Comparison of ENCODE assay signal across 8 mouse cellular contexts in genomic region chr16:22266384-22266783, GRCm38 (mm10). TPM values are rescaled to one million over a fixed set of nuclear protein-coding genes. Genes with fewer than 3 reads are reported as not detected.
DNase-seq lines count a peak whose midpoint lies in the region; ATAC-seq and TF ChIP-seq lines count a peak whose summit lies in the region.

No protein-coding gene starts in this region.

- no peak for TF ChIP-seq EP300 in heart, postnatal 0 days (IDR thresholded peaks at IDR 0.05; ENCODE audit: low read depth)

- WGBS in heart, embryonic 11.5 days (ENCODE audit: insufficient replicate concordance): 41% methylated on average over 8 of the region's 8 CpGs
- WGBS in heart, postnatal 0 days: 41% methylated on average over 8 of the region's 8 CpGs
- 45% methylated on average over 8 of the region's 8 CpGs for WGBS in midbrain, embryonic 11.5 days

- H3K4me3 ChIP-seq in heart, embryonic 11.5 days (ENCODE audit: low read depth, low read length): peak overlapping the region; percentile 98
- peak overlapping the region; percentile 87 to 97 for H3K4me3 ChIP-seq in ES-E14 (ENCODE audit: insufficient read depth in 1 of 2, low read depth in 1 of 2, low read length in 2 of 2, poor library complexity in 1 of 2, severe bottlenecking in 1 of 2)
- peak overlapping the region; percentile 96 for H3K4me3 ChIP-seq in heart, postnatal 0 days (ENCODE audit: low read depth, low read length)
- peak overlapping the region; percentile 97 for H3K4me3 ChIP-seq in midbrain, embryonic 11.5 days (ENCODE audit: low read depth, low read length)

- no peaks in the 10 kb centered on the region for H3K9me3 ChIP-seq in heart, embryonic 11.5 days (replicated peaks; ENCODE audit: control insufficient read depth, low read length)
- no peaks in the 10 kb centered on the region for H3K9me3 ChIP-seq in ES-E14 (ENCODE audit: control insufficient read depth, insufficient read depth, low read depth, low read length)
- H3K9me3 ChIP-seq in heart, postnatal 0 days (replicated peaks; ENCODE audit: control insufficient read depth, low read length): no peaks in the 10 kb centered on the region
- no peaks in the 10 kb centered on the region for H3K9me3 ChIP-seq in midbrain, embryonic 11.5 days (ENCODE audit: control insufficient read depth, low read length)

- H3K4me1 ChIP-seq in heart, embryonic 11.5 days (ENCODE audit: control insufficient read depth, insufficient read depth, low read length): peaks cover 15% of the 10 kb centered on the region
- peaks cover 4 to 6% of the 10 kb centered on the region in 2 experiments; a peak in 2 of 4 replicates for H3K4me1 ChIP-seq in ES-E14 (ENCODE audit: control insufficient read depth in 2 of 2, insufficient read depth in 2 of 2, low read length in 2 of 2, poor library complexity in 1 of 2)
- peaks cover 19% of the 10 kb centered on the region for H3K4me1 ChIP-seq in heart, postnatal 0 days (ENCODE audit: control insufficient read depth, insufficient read depth)
- H3K4me1 ChIP-seq in midbrain, embryonic 11.5 days (ENCODE audit: control insufficient read depth, insufficient read depth, low read length): peaks cover 12% of the 10 kb centered on the region; the same call in 1 of the 2 replicates

- ATAC-seq in heart, embryonic 11.5 days (replicated peaks; ENCODE audit: insufficient number of reproducible peaks, low FRiP score, low TSS enrichment): no peak
- ATAC-seq in heart, postnatal 0 days (ENCODE audit: insufficient read depth, low read depth): no peak
- ATAC-seq in midbrain, embryonic 11.5 days (ENCODE audit: low FRiP score): no peak
- no peak for ATAC-seq in monocyte, adult 5-6 weeks (replicated peaks; ENCODE audit: insufficient number of reproducible peaks, low FRiP score, low TSS enrichment, poor library complexity, severe bottlenecking)

- no peaks in the 10 kb centered on the region for H3K36me3 ChIP-seq in heart, embryonic 11.5 days (ENCODE audit: control insufficient read depth, insufficient read depth, low read length)
- no peaks in the 10 kb centered on the region for H3K36me3 ChIP-seq in ES-E14 (ENCODE audit: control insufficient read depth, insufficient read depth, low read length, poor library complexity, severe bottlenecking)
- H3K36me3 ChIP-seq in heart, postnatal 0 days (replicated peaks; ENCODE audit: control insufficient read depth, insufficient read depth, low read length): no peaks in the 10 kb centered on the region
- H3K36me3 ChIP-seq in midbrain, embryonic 11.5 days (ENCODE audit: control insufficient read depth, insufficient read depth, low read length): no peaks in the 10 kb centered on the region

- DNase-seq in heart, postnatal 25 days (ENCODE audit: low spot score): no peak
- DNase-seq in ES-E14 (ENCODE audit: low read depth, low spot score): no peak
- DNase-seq in heart, postnatal 0 days (ENCODE audit: low spot score): no peak
- DNase-seq in midbrain, embryonic 11.5 days (ENCODE audit: low spot score, missing footprints): no peak
- no peak for DNase-seq in c-Kit-positive CD71-positive TER-119-positive erythroid progenitor cells, embryonic 14.5 days (ENCODE audit: low spot score)
- no peak for DNase-seq in spleen, postnatal 10 days (ENCODE audit: low spot score in 2 of 2)

- no peaks in the 10 kb centered on the region for H3K27me3 ChIP-seq in heart, embryonic 11.5 days (ENCODE audit: control insufficient read depth, insufficient read depth, low read length)
- no peaks in the 10 kb centered on the region for H3K27me3 ChIP-seq in heart, postnatal 0 days (ENCODE audit: control insufficient read depth, insufficient read depth, low read length)
- H3K27me3 ChIP-seq in midbrain, embryonic 11.5 days (ENCODE audit: control insufficient read depth, insufficient read depth, low read length): no peaks in the 10 kb centered on the region

- intact Hi-C loops in heart, postnatal 25 days (cut with DNase I): no loop called here

- TF ChIP-seq CTCF in heart, postnatal 0 days (IDR thresholded peaks at IDR 0.05; ENCODE audit: low read depth): no peak

- in situ Hi-C loops in ES-E14 (cut with MboI; ENCODE audit: low sequenced_read_pairs in 2 of 2, unreplicated experiment in 2 of 2): no loop called here

- peak overlapping the region; percentile 97 for H3K9ac ChIP-seq in heart, embryonic 11.5 days (ENCODE audit: low read depth, low read length)
- peak overlapping the region; percentile 96 for H3K9ac ChIP-seq in ES-E14 (ENCODE audit: insufficient read depth, low read depth, low read length, poor library complexity, severe bottlenecking)
- peak overlapping the region; percentile 43 for H3K9ac ChIP-seq in heart, postnatal 0 days (replicated peaks; ENCODE audit: low read depth, low read length)
- H3K9ac ChIP-seq in midbrain, embryonic 11.5 days (ENCODE audit: low read length): peak overlapping the region; percentile 97

- H3K27ac ChIP-seq in heart, embryonic 11.5 days (ENCODE audit: low read depth, low read length): peak overlapping the region; percentile 98; the same call in 1 of the 2 replicates
- H3K27ac ChIP-seq in ES-E14 (ENCODE audit: insufficient read depth, low read depth, low read length, poor library complexity, severe bottlenecking): peak overlapping the region; percentile 88
- peak overlapping the region; percentile 98 for H3K27ac ChIP-seq in heart, postnatal 0 days (ENCODE audit: low read depth)
- H3K27ac ChIP-seq in midbrain, embryonic 11.5 days (ENCODE audit: low read depth, low read length): no peak overlapping the region; the same call in 1 of the 2 replicates

- H3K4me2 ChIP-seq in heart, embryonic 11.5 days: peak overlapping the region; percentile 66
- H3K4me2 ChIP-seq in heart, postnatal 0 days (ENCODE audit: low read depth, low read length): peak overlapping the region; percentile 66
- peak overlapping the region; percentile 53 for H3K4me2 ChIP-seq in midbrain, embryonic 11.5 days

TF ChIP-seq in ES-E14, 5 proteins besides CTCF, POLR2A, EP300 and RAD21:
- no peak for TF ChIP-seq ZC3H11A (IDR thresholded peaks at IDR 0.05; ENCODE audit: borderline replicate concordance, low read depth, low read length)
- TF ChIP-seq CHD2 (IDR thresholded peaks at IDR 0.05; ENCODE audit: low read depth, low read length): 0 out of 2 replicates have a peak, but pooled peaks have one; percentile 16

RNA-seq across cellular contexts. Expression of gene Tra2b, which starts 0.6 kb away (rescaled TPM):
- polyA plus RNA-seq in heart, embryonic 11.5 days (2014; fragmentation: Nextera tagmentation; extraction: Ambion mirVana): 245 and 250 TPM in 2 replicates
- total RNA-seq in heart, postnatal 25 days (2021): 10 to 100 TPM; 39.9 to 44.1 TPM
- total RNA-seq in ES-E14 (2012; rRNA removed): 227 and 249 TPM in 2 replicates
- 56.7 and 97.9 TPM in 2 replicates for total RNA-seq in heart, postnatal 0 days (2014; rRNA removed; ENCODE audit: low replicate concordance)
- polyA plus RNA-seq in heart, postnatal 0 days (2015; fragmentation: Nextera tagmentation; extraction: Ambion mirVana): 123 and 125 TPM in 2 replicates
- polyA plus RNA-seq in midbrain, embryonic 11.5 days (2014; fragmentation: Nextera tagmentation; extraction: Ambion mirVana): 473 and 513 TPM in 2 replicates
- 625 to 777 TPM (median 669 TPM) in 3 replicates for total RNA-seq in monocyte, adult 5-6 weeks (2017)

Comparison
In these comparisons a context has a peak if more than half of its experiments do, and no peak if none do; other contexts are left out.
1. H3K9ac ChIP-seq: peak in every context shown above with its lines; median percentile 97 in heart, embryonic 11.5 days; 97 in midbrain, embryonic 11.5 days; 96 in ES-E14; 43 in heart, postnatal 0 days.